Mouse (Mus musculus) NIH3T3 (cell line): ENCODE measurements around the gene Lin28b.

Experiments
- DNase-seq: peaks from one replicate; pipeline ENCODE4 v3.0.0-alpha.2; 2012; ENCODE audit warnings: low read depth

Gene Lin28b

DNA sequence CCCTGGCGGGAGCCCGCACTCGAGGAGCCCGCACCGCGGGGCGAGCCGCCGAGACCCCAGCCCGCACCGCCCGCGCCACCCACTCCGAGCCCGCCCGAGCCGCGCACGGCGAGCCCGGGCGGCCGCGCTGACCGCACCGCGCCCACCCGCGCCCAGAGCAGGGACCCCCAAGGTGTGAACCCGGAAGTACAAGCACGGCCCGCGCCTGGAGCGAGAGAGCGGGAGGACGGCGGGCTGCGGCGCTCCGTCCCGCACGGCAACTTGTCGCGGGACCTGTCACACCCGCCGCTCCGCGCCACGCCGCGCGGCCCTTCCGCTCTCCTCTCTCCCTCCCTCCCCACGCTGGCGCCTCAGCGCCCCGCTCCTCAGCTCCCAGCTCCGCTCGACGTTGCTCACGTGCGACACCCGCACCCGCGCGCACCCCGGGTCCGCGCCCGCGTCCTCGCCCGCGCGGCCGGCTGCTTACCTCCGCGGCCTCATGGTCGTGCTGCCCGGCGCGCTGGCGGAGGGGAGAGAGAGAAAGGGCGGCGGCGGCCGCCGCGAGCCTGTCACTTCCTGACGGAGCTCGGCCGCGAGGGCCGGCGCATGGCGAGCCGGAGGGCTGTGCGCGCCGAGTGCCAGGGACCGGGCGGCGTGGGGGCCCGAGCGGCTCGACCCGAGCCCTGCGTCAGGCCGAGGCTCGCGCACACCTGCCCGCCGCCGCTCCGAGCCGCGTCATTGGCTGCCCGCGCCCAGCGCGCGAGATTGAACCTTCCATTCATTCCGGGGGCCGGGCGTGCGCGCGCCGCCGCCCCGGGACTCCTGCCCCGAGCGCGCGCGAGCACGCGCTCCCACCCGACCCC, at the start of gene Lin28b:
Gene Lin28b (minus strand): TSS at position 635 of the 842 bp plus-strand sequence.
- no peak for DNase-seq

DNA sequence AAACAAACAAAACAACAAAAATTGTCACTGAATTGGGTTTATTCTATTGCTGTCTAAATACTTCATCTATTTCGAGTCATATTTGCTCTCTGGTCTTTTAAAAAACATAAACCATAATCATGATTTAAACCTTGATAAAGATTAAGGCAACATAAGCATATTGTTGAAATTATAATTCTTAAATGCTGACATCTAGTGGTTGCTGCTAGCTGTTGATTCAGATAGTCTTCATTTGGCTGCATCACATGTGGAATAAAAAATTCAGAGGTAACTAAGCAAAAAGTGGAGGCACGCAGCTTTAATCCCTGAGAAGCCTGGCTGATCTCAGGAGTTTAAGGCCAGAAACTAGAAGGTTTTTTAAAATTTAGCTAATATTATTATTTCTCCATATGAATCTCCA, 25.6 kb upstream of the Lin28b start:
- peak; percentile 63 for DNase-seq

DNA sequence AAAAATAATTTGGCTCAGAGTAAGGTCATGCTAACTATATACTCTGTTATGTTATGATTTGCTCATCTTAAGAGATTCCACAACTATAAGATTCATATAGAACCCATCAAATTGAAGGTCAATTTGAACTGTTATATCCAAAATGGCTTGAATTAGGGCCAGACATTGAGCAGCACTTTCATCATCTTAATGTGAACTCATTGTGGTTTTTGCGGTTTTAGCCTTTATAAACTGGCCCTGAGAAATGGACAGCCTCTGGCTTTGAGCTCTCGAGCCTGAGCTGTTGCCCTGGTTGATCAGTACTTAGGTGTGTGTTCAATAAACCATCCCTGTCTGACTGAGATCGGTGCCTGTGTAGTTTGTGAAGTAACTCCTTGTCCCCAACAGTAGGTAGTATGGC, 24.5 kb upstream of the Lin28b start:
- DNase-seq = peak; percentile 19

DNA sequence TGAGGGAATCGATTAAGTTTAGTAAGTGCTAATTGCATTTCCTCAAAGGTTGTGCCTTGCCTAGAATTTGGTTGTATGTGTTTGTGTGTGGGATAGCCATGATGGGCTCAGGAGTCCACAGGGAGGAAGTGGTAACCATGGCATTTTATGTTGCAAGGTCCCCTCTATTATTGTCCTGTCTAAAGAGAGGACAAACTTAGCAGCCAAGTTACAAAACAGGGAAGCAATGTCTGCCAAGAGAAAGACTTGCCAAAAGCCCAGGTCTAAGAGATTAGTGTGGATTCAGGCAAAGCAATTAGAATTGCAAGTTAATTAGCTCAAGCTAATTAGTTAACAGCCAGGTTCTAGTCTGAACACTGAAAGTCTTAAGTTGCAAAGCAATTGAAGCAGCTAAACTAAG, 14.1 kb upstream of the Lin28b start:
- DNase-seq = no peak

DNA sequence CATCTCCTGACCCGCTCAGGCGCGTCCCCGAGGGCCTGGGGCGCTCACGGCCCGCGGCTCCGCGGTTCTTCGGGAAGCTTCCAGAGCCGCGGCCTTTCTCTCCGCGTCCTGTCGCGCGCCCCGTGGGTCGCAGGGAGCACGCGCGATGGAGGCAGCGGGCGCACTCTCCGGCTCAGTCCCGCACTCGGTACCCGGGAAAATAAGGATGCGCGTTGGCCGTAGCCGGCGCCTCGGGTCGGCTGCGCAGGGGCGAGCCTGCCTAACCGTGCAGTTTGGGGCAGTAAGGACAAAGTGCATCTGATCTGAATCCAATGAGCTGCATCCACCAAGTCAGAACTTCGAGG, 380 bp upstream of the Lin28b start:
- no peak for DNase-seq

DNA sequence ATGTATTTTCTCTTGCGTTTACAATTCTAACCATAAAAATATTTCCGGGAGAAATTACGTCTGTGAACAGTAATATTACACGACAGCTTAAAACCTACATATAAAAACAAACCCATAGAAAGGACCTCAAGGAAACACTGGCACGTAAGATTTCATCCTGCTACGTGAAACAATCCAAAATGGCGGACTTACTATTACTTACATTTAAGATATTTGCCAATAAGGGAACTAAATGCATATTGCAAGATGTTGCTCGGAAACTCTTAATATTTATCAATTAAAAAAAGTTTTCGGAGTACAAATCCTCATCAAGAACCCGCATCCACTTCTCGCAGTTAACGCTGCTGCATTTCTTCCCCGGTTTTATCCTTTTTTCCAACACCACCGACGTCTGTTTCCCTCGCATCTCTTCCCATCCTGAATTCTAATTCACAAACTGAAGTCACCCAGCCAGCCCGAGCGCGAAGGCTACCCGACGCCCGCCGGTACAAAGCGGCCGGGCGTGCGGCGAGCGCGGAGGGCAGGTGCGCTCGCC, 902 bp downstream of the Lin28b start:
- DNase-seq = no peak

DNA sequence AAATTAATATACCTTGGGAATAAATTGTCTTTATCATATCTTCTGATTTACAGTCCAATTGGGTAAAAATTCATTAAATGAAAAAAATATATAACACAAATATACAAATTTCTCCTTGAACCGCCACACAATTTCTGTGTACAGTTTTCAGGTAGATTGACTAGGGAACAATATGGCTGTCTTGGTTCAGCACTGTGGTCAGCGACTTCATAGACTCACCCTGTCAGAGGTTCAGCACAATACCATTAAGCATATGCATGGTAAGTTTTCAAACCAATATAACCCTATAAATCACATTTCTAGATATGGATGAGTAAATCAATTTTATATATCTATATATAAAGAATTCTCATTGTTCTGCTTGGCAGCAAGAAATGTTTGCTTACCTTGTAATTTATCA, 3.0 kb downstream of the Lin28b start:
- peak; percentile 72 for DNase-seq

DNA sequence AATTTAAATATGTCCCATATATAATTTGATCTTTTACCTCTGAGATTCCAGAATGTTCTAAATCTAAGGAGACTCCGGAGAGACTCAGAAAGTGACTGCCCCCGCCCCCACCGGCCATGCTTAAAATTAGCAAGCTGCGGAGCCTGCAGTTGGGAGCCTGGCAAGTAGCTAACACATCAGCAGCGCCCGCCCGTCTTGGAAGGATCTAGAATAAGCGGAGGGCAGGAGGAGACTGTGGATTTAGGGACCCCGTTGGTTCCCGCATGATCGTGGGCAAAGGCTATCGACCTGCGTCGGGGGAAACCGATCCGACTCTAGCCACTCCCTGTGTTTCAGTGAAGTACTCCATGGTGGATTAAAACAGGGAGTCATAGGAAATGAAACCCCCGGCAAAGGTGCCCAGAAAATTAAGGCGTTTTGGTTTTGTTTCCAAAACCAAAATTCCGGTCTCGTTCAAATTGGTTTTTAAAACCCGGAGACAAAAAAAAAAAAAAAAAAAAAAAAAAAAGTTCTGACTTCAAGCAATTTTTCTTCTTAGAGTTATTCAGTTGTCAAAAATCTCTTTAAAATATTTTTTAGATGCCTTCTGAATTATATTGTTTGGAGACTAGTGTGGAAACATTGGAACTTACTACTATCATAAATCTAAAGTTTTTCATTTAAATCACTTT, 12.4 kb downstream of the Lin28b start:
- no peak for DNase-seq

DNA sequence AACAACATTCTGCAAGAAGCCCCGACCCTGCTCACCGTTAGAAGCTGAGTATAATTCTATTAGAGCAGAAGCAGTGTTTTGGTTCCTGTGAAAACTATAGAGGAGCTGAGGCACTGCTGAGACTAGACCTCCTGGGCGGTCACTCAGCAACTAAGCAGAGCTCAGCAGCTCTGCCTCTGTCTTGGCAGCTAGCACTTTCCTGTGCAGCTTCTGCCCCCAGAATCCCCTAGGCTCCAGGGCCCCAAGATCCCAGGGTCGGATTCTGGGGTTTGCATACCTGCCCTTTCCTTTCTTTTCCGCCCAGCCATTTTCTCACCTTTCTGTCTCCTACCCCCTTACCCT, 13.1 kb downstream of the Lin28b start:
- DNase-seq = no peak

DNA sequence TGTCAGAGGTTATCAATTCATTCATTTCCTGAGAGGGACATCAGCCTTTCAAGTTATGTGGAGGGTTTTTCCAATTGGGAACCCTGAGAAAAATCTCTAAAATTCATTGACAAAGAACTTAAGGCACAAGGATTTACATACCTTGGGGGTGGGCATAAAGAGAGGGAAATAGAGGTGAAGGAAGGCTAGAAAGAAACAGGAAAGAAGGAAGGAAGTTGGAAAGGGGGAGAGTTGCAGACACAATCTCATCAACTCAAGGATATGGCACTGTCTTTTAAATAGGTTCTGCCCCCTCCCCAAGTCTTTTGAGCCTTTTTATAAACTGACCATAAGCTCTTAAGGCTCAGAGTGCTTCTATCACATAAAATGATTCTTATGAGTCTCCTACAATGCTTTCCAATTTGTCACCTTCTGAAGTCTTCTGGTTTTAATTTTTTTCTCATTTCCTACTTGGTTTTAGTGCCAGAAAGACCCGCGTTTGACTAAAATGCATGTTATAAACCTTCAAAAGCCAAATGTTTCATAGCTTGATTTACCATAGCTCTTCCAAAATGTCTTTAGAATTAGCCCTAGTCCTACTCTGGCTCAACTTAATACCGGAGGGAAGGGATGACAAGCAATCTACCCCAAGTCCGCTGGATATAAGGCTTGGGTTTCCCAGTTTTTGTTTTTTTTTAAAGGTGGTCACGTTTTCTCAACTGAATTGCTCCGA, 13.6 kb downstream of the Lin28b start:
- no peak for DNase-seq

DNA sequence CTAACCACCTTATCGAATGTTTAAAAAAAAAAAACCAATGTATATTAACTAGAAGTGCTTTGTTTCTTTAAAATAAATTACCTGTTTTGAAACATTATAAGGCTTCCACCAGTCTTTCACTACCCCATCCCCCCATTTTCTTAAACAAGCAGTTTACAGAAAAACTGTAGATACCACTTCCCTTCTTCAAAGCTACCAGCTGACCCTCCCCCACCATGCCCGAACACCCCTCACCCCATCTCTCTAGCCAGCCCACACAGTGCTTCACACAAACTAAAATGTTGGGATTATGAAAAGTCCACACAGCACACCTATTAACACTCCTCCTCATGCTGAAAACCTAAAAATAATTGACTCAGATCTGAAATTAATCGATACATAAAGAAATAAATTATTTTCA, 14.9 kb downstream of the Lin28b start:
- DNase-seq = no peak

DNA sequence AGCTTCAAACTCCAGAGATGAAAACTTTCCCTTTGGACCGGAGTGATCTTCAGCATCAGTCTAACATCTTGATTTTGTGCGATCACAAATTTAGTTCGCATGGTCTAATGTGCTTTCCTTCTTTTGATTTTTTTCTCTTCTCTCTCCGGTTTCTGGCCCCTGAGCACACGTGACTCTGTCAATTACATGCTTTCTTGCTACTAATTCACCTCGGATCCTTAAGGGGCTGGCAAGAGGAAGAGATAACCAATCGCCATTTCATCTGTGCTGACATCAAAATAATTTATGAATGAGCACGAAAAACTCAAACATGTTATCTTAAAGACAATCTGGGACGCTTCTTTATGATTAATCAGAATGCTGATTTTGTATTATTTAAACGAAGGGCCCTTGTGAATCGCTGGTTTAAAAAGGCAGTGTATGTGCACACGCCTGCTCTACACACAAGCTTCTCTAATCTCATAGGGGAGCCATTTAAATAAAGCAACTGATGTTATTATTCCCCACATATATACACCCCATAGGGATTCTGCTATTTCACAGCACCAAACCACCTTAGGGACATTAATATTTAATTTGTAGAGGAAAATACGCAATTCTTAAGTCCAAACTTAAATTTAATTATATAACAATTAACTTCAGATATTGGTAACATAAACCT, 16.0 kb downstream of the Lin28b start:
- DNase-seq = peak; percentile 34

DNA sequence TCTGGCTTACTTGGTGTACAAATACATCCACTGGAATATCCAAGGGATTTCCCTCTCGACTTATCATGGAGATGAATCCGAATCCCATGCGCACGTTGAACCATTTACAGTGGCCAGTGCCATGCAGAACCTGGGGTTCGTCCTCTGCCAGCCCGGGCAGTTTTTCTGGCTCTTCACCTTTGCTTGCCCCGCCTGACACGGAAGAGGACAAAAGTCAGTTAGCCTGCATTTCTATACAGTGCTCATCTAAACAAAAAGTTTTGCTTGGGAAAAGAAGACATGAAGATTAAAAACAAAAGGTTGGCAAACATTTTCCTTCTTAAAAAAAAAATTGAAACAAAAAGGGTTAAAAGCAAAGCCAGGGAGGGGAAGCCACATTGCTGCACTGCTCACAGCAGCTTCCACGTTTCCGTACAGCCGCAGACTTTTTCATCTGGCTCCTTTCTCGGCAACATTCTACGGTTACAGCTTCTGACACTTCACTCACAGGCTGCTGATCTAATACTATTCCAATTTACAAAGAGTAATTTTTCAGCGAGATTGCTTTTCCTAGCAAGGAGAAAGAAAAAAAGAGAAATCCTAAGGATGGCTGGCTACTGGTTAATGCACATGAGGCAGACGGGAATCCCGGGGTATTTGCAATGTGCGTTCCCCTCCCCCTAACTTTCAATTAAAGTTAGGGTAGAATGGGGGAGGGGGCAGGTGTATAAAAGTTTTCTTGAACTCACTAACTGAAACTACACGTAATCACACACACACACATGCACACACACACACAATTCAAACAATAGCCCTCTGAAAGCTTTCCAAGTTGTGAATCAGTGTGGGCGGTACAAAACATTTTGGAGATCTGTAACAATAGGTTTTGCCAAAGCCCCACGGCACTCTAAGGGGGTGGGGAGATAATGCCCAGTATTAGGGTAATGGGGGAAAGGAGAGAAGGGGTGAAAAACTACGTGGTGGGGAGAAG, 16.9 kb downstream of the Lin28b start:
- peak; percentile 58 for DNase-seq

DNA sequence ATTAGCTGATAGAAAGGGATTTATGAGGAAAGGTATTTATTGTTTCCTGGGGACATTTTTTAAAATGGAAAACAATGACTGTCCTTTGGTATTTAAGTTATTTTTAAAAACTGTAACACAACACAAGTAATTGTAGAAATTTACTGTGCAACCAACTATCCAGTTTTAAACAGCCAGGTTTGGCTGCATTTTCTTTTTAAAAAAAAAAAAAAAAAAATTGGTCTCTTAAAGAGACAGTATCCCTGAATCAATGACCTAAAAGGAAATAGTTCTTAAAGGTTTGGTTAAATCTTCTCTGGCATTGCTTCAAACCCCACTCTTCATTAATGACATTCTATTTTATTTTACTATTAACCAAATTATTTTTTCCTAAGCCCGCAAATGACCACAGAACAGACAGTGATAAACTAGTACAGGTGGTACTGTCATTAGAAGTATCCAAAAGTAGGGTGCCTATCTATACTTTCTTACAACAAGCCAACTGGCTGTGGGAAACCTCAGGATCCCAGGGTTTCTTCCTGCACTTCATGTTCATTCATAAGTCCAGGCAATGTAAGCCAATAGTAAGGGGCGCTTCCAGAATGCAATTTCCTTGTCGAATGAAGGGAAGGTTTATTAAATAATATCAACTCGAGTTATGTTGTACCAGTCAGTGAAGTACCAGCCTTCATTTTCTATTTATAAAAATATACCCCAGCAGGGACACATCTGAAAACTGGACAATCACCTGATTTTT, 17.8 kb downstream of the Lin28b start:
- DNase-seq = no peak

DNA sequence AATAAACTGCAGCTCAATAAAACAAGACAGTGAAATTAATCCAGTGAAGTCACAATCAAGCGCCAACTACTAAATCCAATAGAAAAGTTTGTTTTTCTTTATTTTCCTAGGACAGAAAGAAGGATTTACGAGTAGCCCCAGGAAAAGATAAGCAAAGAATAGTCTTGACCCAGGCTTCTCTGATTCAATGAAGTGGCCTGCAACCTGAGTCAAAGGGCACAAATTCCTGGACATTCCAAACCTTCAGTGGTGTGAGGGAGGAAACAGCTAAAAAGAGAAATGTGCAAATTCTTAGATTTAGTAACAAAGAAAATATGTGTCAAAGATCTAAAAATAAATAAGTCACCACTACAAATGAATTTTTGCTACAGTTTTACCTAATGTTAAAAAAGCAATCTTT, 27.6 kb downstream of the Lin28b start:
- no peak for DNase-seq

DNA sequence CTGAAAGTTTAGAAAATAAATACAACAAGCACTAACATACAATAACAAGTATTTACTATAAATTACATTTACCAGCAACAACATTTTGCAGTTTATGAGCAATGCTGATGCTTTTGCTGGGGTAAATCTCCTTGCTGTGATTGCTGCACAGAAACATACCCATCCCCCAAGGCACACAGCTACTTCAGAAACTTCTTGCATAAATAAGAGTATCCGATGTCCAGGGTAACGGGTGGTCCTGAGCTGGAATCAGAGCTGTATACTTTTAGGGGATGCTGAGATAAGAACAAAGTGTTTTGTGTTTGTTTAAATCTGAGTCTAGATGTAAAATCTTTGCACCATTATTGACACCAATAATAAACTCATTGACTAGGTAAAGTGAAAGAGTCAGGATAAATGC, 28.1 kb downstream of the Lin28b start:
- DNase-seq = no peak

DNA sequence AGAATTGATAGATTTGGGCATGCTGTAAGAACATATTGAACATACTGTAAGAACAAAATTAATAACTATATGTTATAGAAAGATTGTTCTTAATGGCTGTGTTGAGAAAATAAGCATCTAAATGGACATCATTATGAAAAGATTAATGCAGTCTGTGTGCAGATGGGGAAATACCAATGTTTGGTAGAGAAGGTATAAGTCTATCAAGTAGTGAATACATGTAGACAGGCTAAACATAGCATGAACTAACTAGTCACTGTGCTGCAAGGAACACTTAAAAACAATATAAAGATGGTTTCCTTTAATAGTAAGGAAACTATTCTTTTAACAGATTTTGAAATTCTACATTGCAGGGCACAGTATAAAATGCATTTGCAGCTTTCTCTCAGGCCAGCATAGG, 39.6 kb downstream of the Lin28b start:
- DNase-seq = no peak

DNA sequence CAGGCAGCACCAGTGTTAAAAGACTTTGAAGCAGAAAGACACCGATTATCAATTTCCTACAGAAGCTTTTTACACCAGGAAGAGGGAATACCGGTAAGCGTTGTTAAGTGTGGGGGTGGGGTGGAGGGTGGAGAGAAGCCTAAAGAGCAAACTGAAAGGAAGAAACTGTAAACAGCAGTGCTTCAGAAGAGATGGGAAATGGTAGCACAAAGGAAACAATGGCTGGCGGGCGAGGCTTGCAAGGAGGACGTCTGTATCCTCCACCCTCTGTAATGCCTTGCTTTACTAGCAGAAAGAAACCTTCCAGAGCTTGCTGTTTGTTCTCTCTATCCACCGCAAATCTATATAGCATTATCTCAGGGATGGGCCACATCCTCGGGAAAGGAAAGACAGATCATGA, 40.0 kb downstream of the Lin28b start:
- DNase-seq = peak; percentile 51

DNA sequence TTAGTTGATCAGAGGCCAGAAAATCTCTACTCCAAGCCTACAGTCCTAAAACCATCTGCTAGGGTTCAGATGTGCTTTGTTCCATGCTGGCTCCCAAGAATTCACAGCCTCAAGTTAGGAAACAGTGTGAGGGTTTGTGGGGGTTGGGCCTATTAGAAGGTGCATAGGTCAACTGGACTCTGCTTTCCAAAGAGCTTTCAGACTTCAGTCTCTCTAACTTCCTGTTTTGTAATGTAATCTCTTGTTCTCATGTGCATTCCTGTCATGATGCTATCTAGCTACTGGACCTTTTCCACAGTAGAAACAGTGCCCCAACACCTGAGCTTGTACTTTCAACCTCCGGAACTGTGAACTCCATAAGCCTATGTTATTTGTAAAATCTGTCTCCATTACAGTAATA, 63.8 kb downstream of the Lin28b start:
- no peak for DNase-seq

DNA sequence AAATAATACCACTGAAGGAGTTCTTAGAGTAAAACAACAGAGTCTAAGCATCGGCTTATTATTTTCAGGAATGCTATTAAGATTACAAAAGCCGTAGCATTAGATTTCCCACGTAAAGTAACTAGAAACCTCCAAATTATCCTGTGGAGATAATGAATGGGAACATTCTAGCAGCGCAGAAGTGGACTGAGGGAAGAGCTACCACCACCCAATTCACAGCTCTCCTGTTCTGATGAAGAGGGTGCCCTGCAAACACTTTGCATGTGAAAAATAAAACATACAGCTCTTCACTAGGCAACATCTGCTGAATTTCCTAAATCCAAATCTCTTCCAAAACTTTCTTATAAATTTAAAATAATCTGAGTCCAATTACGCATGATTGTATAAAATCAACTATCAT, 74.1 kb downstream of the Lin28b start:
- DNase-seq = no peak

DNA sequence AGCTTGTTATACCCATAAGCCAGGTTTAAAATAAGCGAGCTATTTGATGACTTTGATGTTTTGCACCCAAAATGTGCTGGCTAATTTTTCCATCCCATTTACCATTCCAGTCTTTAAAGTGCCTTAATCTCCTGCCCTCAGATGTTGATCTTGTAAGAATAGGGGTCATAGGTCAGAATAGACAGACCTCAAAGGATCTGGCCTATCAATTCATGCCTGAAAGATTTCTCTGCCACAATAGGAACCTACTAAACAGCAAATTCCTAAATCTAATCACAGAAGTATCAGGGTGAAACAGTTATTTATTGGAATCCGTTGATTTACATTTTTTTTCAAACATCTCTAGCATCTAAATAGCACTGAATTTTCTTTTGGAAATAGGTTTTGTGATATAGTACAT, 74.5 kb downstream of the Lin28b start:
- DNase-seq = no peak
